Mouse (Mus musculus): Measurements from ENCODE around the gene Zbtb37. TPM values are rescaled to one million over a fixed set of nuclear protein-coding genes. Genes with fewer than 3 reads are reported as not detected.

The Zbtb37 gene
- polyA plus RNA-seq, 1 experiment from 2014 or later, result 7.4 TPM

- Histone ChIP-seq H3K9me3 (replicated peaks; ENCODE audit: control insufficient read depth, low read length) (no peaks in the 10 kb centered on the region), H3K36me3 (ENCODE audit: control insufficient read depth, insufficient read depth, low read length) (peaks cover 9% of the 10 kb centered on the region; the same call in 1 of the 2 replicates), H3K4me2 (ENCODE audit: low read depth, low read length) (no peak overlapping the region), H3K27me3 (ENCODE audit: control insufficient read depth, insufficient read depth, low read length) (no peaks in the 10 kb centered on the region), H3K9ac (ENCODE audit: low read length) (no peak overlapping the region), H3K4me1 (ENCODE audit: control insufficient read depth, insufficient read depth, low read length) (no peaks in the 10 kb centered on the region), H3K27ac (ENCODE audit: low read length) (no peak overlapping the region), H3K4me3 (replicated peaks; ENCODE audit: low read length) (no peak overlapping the region)
- ATAC-seq (ENCODE audit: insufficient read depth, low FRiP score), result no peak
- WGBS, result 78% methylated on average over 5 of the region's 5 CpGs
These were observed 66.0 kb downstream of the Zbtb37 start for GRCm38 (mm10) chr1:160968643-160969042.

GRCm38 (mm10) chr1:160967268-160967667, 67.4 kb downstream of the Zbtb37 start:
- no peaks in the 10 kb centered on the region for H3K4me1 ChIP-seq (ENCODE audit: control insufficient read depth, insufficient read depth, low read length)
- H3K9ac ChIP-seq (ENCODE audit: low read length), result no peak overlapping the region
- no peaks in the 10 kb centered on the region for H3K27me3 ChIP-seq (ENCODE audit: control insufficient read depth, insufficient read depth, low read length)
- ATAC-seq (ENCODE audit: insufficient read depth, low FRiP score), result no peak
- H3K27ac ChIP-seq (ENCODE audit: low read length), result no peak overlapping the region
- H3K9me3 ChIP-seq (replicated peaks; ENCODE audit: control insufficient read depth, low read length), result no peaks in the 10 kb centered on the region
- H3K4me2 ChIP-seq (ENCODE audit: low read depth, low read length), result no peak overlapping the region
- 66% methylated on average over 1 of the region's 1 CpGs for WGBS
- no peak overlapping the region for H3K4me3 ChIP-seq (replicated peaks; ENCODE audit: low read length)
- peaks cover 10% of the 10 kb centered on the region; the same call in 1 of the 2 replicates for H3K36me3 ChIP-seq (ENCODE audit: control insufficient read depth, insufficient read depth, low read length)

- H3K36me3 ChIP-seq (ENCODE audit: control insufficient read depth, insufficient read depth, low read length), result 0 out of 2 replicates have a peak, but pooled peaks cover 10% of the 10 kb centered on the region
These were observed 71.5 kb downstream of the Zbtb37 start for GRCm38 (mm10) chr1:160963199-160963598.

More at GRCm38 (mm10) chr1:160963199-160963598, 71.5 kb downstream of the Zbtb37 start:
- H3K27me3 ChIP-seq (ENCODE audit: control insufficient read depth, insufficient read depth, low read length), result no peaks in the 10 kb centered on the region
- H3K27ac ChIP-seq (ENCODE audit: low read length), result no peak overlapping the region
- 91% methylated on average over 7 of the region's 7 CpGs for WGBS
- no peak overlapping the region for H3K9ac ChIP-seq (ENCODE audit: low read length)
- H3K4me1 ChIP-seq (ENCODE audit: control insufficient read depth, insufficient read depth, low read length), result no peaks in the 10 kb centered on the region
- H3K4me3 ChIP-seq (replicated peaks; ENCODE audit: low read length), result no peak overlapping the region
- no peak for ATAC-seq (ENCODE audit: insufficient read depth, low FRiP score)
- no peak overlapping the region for H3K4me2 ChIP-seq (ENCODE audit: low read depth, low read length)
- no peaks in the 10 kb centered on the region for H3K9me3 ChIP-seq (replicated peaks; ENCODE audit: control insufficient read depth, low read length)

Other genes with a start within 250 kb of the Zbtb37 start
- 27.0 and 31.9 TPM in 2 replicates for gene Rabgap1l, start 241.6 kb downstream of the Zbtb37 start, polyA plus RNA-seq (2015; fragmentation: Nextera tagmentation; extraction: Ambion mirVana)
- gene Rc3h1, start 128.4 kb downstream of the Zbtb37 start, polyA plus RNA-seq (2015; fragmentation: Nextera tagmentation; extraction: Ambion mirVana), result 6.3 and 6.4 TPM in 2 replicates
- 34.1 and 40.6 TPM in 2 replicates for gene Serpinc1, start 56.3 kb downstream of the Zbtb37 start, polyA plus RNA-seq (2015; fragmentation: Nextera tagmentation; extraction: Ambion mirVana)
- gene Dars2, start 35.8 kb upstream of the Zbtb37 start, polyA plus RNA-seq (2015; fragmentation: Nextera tagmentation; extraction: Ambion mirVana), result 31.1 and 34.0 TPM in 2 replicates
- 22.6 and 26.3 TPM in 2 replicates for gene Cenpl, start 35.9 kb upstream of the Zbtb37 start, polyA plus RNA-seq (2015; fragmentation: Nextera tagmentation; extraction: Ambion mirVana)
- gene Klhl20, start 96.7 kb upstream of the Zbtb37 start, polyA plus RNA-seq (2015; fragmentation: Nextera tagmentation; extraction: Ambion mirVana), result 13.7 and 15.6 TPM in 2 replicates
- 1.1 and 1.6 TPM in 2 replicates for gene Ankrd45, start 107.8 kb upstream of the Zbtb37 start, polyA plus RNA-seq (2015; fragmentation: Nextera tagmentation; extraction: Ambion mirVana)
- not detected in 2 replicates for gene Tex50, start 124.5 kb upstream of the Zbtb37 start, polyA plus RNA-seq (2015; fragmentation: Nextera tagmentation; extraction: Ambion mirVana)
- gene Prdx6, start 216.4 kb upstream of the Zbtb37 start, polyA plus RNA-seq (2015; fragmentation: Nextera tagmentation; extraction: Ambion mirVana), result 436 and 447 TPM in 2 replicates